Mouse (Mus musculus): ENCODE measurements around the gene Srpx.

- TF ChIP-seq CHD2 (IDR thresholded peaks at IDR 0.05; ENCODE audit: low read depth, low read length) (no peak), HCFC1 (IDR thresholded peaks at IDR 0.05; ENCODE audit: borderline replicate concordance, insufficient read depth, low read length) (no peak), ZC3H11A (IDR thresholded peaks at IDR 0.05; ENCODE audit: borderline replicate concordance, low read depth, low read length) (no peak), MAFK (IDR thresholded peaks at IDR 0.05; ENCODE audit: insufficient read depth, low read depth, low read length) (no peak)
These were observed 37.5 kb downstream of the Srpx start for GRCm38 (mm10) chrX:10079981-10080380.
